Mouse (Mus musculus) cortical plate, adult 2 months (tissue): Measurements from ENCODE around the gene Slc6a11.

ENCODE experiments used
- CTCF ChIP-seq: fragments of 200-500 bp; IDR thresholded peaks from 2 replicates; pipeline ENCODE4 v1.5.1; 2011; ENCODE audit warnings: mild to moderate bottlenecking, control low read depth, low read length; ENCODE audit not compliant: insufficient read depth; ENCODE audit errors: extremely low read depth
- POLR2A ChIP-seq: fragments of 200-500 bp; IDR thresholded peaks from 2 replicates; pipeline ENCODE4 v1.6.1; 2011; ENCODE audit warnings: mild to moderate bottlenecking, low read length, control low read depth; ENCODE audit not compliant: insufficient read depth; ENCODE audit errors: extremely low read depth

- TF ChIP-seq CTCF (no peak), POLR2A (no peak)
Measured at GRCm38 (mm10) chr6:114264010-114264409, 133.0 kb downstream of the Slc6a11 start.
